Mouse (Mus musculus) forebrain, postnatal 0 days (tissue): ENCODE data around the gene Bace2. TPM values are rescaled to one million over a fixed set of nuclear protein-coding genes. Genes with fewer than 3 reads are reported as not detected.
A peak's percentile ranks its signal among the peaks of the same experiment; 100 is the strongest.

Experiments
- ATAC-seq: fragments of 200-750 bp; cut with Nextera tagmentation; 2 replicates; pipeline ENCODE4 v1.8.0; 2017; ENCODE audit warnings: mild to moderate bottlenecking, moderate library complexity
- DNase-seq: peaks from one replicate; pipeline ENCODE4 v3.0.0-alpha.2; 2015
- H3K27ac ChIP-seq: fragments of 300-500 bp; sonication (generic); 2 replicates; pipeline ENCODE4 v1.5.1; 2014; ENCODE audit warnings: low read depth, mild to moderate bottlenecking, antibody characterized with exemption, low read length, moderate library complexity, mixed read lengths
- H3K27me3 ChIP-seq: fragments of 300-500 bp; sonication (generic); 2 replicates; pipeline ENCODE4 v1.6.1; 2014; ENCODE audit warnings: mild to moderate bottlenecking, low read length, mixed read lengths; ENCODE audit not compliant: insufficient read depth
- H3K36me3 ChIP-seq: fragments of 300-500 bp; sonication (generic); 2 replicates; pipeline ENCODE4 v1.6.1; 2014; ENCODE audit warnings: mild to moderate bottlenecking, moderate library complexity; ENCODE audit not compliant: insufficient read depth
- H3K4me1 ChIP-seq: fragments of 300-500 bp; sonication (generic); 2 replicates; pipeline ENCODE4 v1.6.1; 2014; ENCODE audit warnings: antibody characterized with exemption; ENCODE audit not compliant: insufficient read depth
- H3K4me2 ChIP-seq: fragments of 300-500 bp; sonication (generic); 2 replicates; pipeline ENCODE4 v1.6.1; 2014; ENCODE audit warnings: low read depth, mild to moderate bottlenecking, moderate library complexity
- H3K4me3 ChIP-seq: fragments of 300-500 bp; sonication (generic); 2 replicates; pipeline ENCODE4 v1.5.1; 2014; ENCODE audit warnings: low read depth, low read length, mixed read lengths
- H3K9ac ChIP-seq: fragments of 300-500 bp; sonication (generic); 2 replicates; pipeline ENCODE4 v1.6.1; 2014; ENCODE audit warnings: mild to moderate bottlenecking
- H3K9me3 ChIP-seq: fragments of 300-500 bp; sonication (generic); 2 replicates; pipeline ENCODE4 v1.6.1; 2016; ENCODE audit warnings: low read length
- CTCF ChIP-seq: sonication (generic); IDR thresholded peaks from 2 replicates; pipeline ENCODE4 v1.5.1; 2016; ENCODE audit warnings: antibody characterized with exemption, control low read depth, low read depth
- WGBS: fragments of 180-500 bp; shearing (Covaris S2); extraction: QIAGEN DNeasy Blood & Tissue Kit; methylation state at CpG from one replicate; pipeline ENCODE4 v1.1.7; 2014; 5-methylcytosine and 5-hydroxymethylcytosine counted together
- polyA plus RNA-seq: library from polyadenylated mRNA; unstranded; fragments of >200 nt; fragmentation: Nextera tagmentation; extraction: Ambion mirVana; gene quantifications from 2 replicates; pipeline ENCODE4 v1.2.1, GENCODE M21; 2015
- total RNA-seq: library from RNA; depleted of rRNA; stranded (reverse); fragments of >200 nt; gene quantifications from 2 replicates; pipeline ENCODE4 v1.2.3, GENCODE M21; 2014

The Bace2 gene
- total and polyA plus RNA-seq, 2 experiments from 2014 or later = 2.2 to 5.9 TPM

- Histone ChIP-seq H3K4me2 (no peak overlapping the region), H3K27ac (no peak overlapping the region), H3K4me3 (no peak overlapping the region), H3K9me3 (no peaks in the 10 kb centered on the region), H3K27me3 (no peaks in the 10 kb centered on the region), H3K36me3 (no peaks in the 10 kb centered on the region), H3K4me1 (no peaks in the 10 kb centered on the region), H3K9ac (no peak overlapping the region)
- DNase-seq (no peak), ATAC-seq (no peak)
- 76% methylated on average over 3 of the region's 3 CpGs for WGBS
- no peak for TF ChIP-seq CTCF
These were observed 71.5 kb downstream of the Bace2 start for GRCm38 (mm10) chr16:97428026-97428425.

GRCm38 (mm10) chr16:97430091-97430490 lies 73.5 kb downstream of the Bace2 start:
- DNase-seq (no peak), ATAC-seq (peak; percentile 36)
- Histone ChIP-seq H3K27me3 (no peaks in the 10 kb centered on the region), H3K27ac (no peak overlapping the region), H3K4me3 (no peak overlapping the region), H3K4me2 (no peak overlapping the region), H3K9me3 (no peaks in the 10 kb centered on the region), H3K9ac (no peak overlapping the region), H3K4me1 (no peaks in the 10 kb centered on the region), H3K36me3 (no peaks in the 10 kb centered on the region)
- TF ChIP-seq CTCF = no peak
- WGBS = 80% methylated on average over 4 of the region's 4 CpGs

GRCm38 (mm10) chr16:97431328-97431727 lies 74.8 kb downstream of the Bace2 start:
- TF ChIP-seq CTCF = no peak
- DNase-seq (no peak), ATAC-seq (peak; percentile 25; the same call in 1 of the 2 replicates)
- H3K9ac ChIP-seq = no peak overlapping the region
- WGBS = 75% methylated on average over 4 of the region's 4 CpGs
- no peaks in the 10 kb centered on the region for H3K36me3 ChIP-seq
- no peak overlapping the region for H3K4me3 ChIP-seq
- H3K4me1 ChIP-seq = no peaks in the 10 kb centered on the region
- H3K9me3 ChIP-seq = no peaks in the 10 kb centered on the region
- no peak overlapping the region for H3K4me2 ChIP-seq
- no peaks in the 10 kb centered on the region for H3K27me3 ChIP-seq
- H3K27ac ChIP-seq = no peak overlapping the region

GRCm38 (mm10) chr16:97434206-97434605 lies 77.7 kb downstream of the Bace2 start:
- ATAC-seq = no peak
- H3K27ac ChIP-seq = no peak overlapping the region
- 43% methylated on average over 2 of the region's 2 CpGs for WGBS
- no peak overlapping the region for H3K4me2 ChIP-seq
- no peak overlapping the region for H3K9ac ChIP-seq
- no peaks in the 10 kb centered on the region for H3K4me1 ChIP-seq
- H3K4me3 ChIP-seq = no peak overlapping the region
- no peaks in the 10 kb centered on the region for H3K36me3 ChIP-seq
- TF ChIP-seq CTCF = no peak
- no peaks in the 10 kb centered on the region for H3K9me3 ChIP-seq
- no peaks in the 10 kb centered on the region for H3K27me3 ChIP-seq
- DNase-seq = peak; percentile 37

GRCm38 (mm10) chr16:97437448-97438056 lies 81.0 kb downstream of the Bace2 start:
- Histone ChIP-seq H3K9me3 (no peaks in the 10 kb centered on the region), H3K27me3 (no peaks in the 10 kb centered on the region), H3K27ac (no peak overlapping the region), H3K36me3 (no peaks in the 10 kb centered on the region), H3K9ac (no peak overlapping the region), H3K4me2 (no peak overlapping the region), H3K4me1 (no peaks in the 10 kb centered on the region), H3K4me3 (no peak overlapping the region)
- DNase-seq (peak; percentile 68), ATAC-seq (peak; percentile 54; the same call in 1 of the 2 replicates)
- no peak for TF ChIP-seq CTCF
- 10% methylated on average over 1 of the region's 1 CpGs for WGBS

GRCm38 (mm10) chr16:97438191-97438590 lies 81.6 kb downstream of the Bace2 start:
- no peak overlapping the region for H3K4me3 ChIP-seq
- WGBS = 50% methylated on average over 3 of the region's 3 CpGs
- no peak for TF ChIP-seq CTCF
- no peak overlapping the region for H3K27ac ChIP-seq
- no peaks in the 10 kb centered on the region for H3K27me3 ChIP-seq
- peak; percentile 82 for ATAC-seq
- no peaks in the 10 kb centered on the region for H3K4me1 ChIP-seq
- H3K9me3 ChIP-seq = no peaks in the 10 kb centered on the region
- H3K4me2 ChIP-seq = no peak overlapping the region
- DNase-seq = peak; percentile 37
- H3K36me3 ChIP-seq = no peaks in the 10 kb centered on the region
- H3K9ac ChIP-seq = no peak overlapping the region

- 89% methylated on average over 9 of the region's 9 CpGs for WGBS
- ATAC-seq = no peak
- DNase-seq = no peak
- no peaks in the 10 kb centered on the region for H3K4me1 ChIP-seq
- H3K9ac ChIP-seq = no peak overlapping the region
- H3K4me2 ChIP-seq = no peak overlapping the region
- no peaks in the 10 kb centered on the region for H3K27me3 ChIP-seq
- no peaks in the 10 kb centered on the region for H3K9me3 ChIP-seq
- no peak overlapping the region for H3K27ac ChIP-seq
- TF ChIP-seq CTCF = no peak
- H3K4me3 ChIP-seq = no peak overlapping the region
- no peaks in the 10 kb centered on the region for H3K36me3 ChIP-seq
These were observed 85.4 kb downstream of the Bace2 start for GRCm38 (mm10) chr16:97441967-97442366.
